Mouse (Mus musculus): ENCODE data around the gene Soga1. TPM values are rescaled to one million over a fixed set of nuclear protein-coding genes. Genes with fewer than 3 reads are reported as not detected.

Gene Soga1
- total RNA-seq, 2 experiments from 2014 or later: 0.42 to 3.6 TPM

- no peak for ATAC-seq (replicated peaks; ENCODE audit: low FRiP score, poor library complexity, severe bottlenecking)
Measured at GRCm38 (mm10) chr2:157081960-157082359, 2.9 kb upstream of the Soga1 start.

GRCm38 (mm10) chr2:157081331-157081730, 2.3 kb upstream of the Soga1 start:
- no peak for ATAC-seq (replicated peaks; ENCODE audit: low FRiP score, poor library complexity, severe bottlenecking)

- no peak for ATAC-seq (replicated peaks; ENCODE audit: low FRiP score, poor library complexity, severe bottlenecking)
Measured at GRCm38 (mm10) chr2:157079701-157080180, 687 bp upstream of the Soga1 start.

GRCm38 (mm10) chr2:157078059-157078792, 828 bp downstream of the Soga1 start:
- ATAC-seq (replicated peaks; ENCODE audit: low FRiP score, poor library complexity, severe bottlenecking): no peak

GRCm38 (mm10) chr2:157077641-157078058, 1.4 kb downstream of the Soga1 start:
- ATAC-seq (replicated peaks; ENCODE audit: low FRiP score, poor library complexity, severe bottlenecking): no peak

GRCm38 (mm10) chr2:157077160-157077559, 1.9 kb downstream of the Soga1 start:
- no peak for ATAC-seq (replicated peaks; ENCODE audit: low FRiP score, poor library complexity, severe bottlenecking)

GRCm38 (mm10) chr2:157076585-157076984, 2.5 kb downstream of the Soga1 start:
- ATAC-seq (replicated peaks; ENCODE audit: low FRiP score, poor library complexity, severe bottlenecking): no peak

- no peak for ATAC-seq (replicated peaks; ENCODE audit: low FRiP score, poor library complexity, severe bottlenecking)
Measured at GRCm38 (mm10) chr2:157075685-157076084, 3.4 kb downstream of the Soga1 start.

GRCm38 (mm10) chr2:157075226-157075625, 3.8 kb downstream of the Soga1 start:
- no peak for ATAC-seq (replicated peaks; ENCODE audit: low FRiP score, poor library complexity, severe bottlenecking)

- ATAC-seq (replicated peaks; ENCODE audit: low FRiP score, poor library complexity, severe bottlenecking): no peak
Measured at GRCm38 (mm10) chr2:157074772-157075171, 4.3 kb downstream of the Soga1 start.

- no peak for ATAC-seq (replicated peaks; ENCODE audit: low FRiP score, poor library complexity, severe bottlenecking)
Measured at GRCm38 (mm10) chr2:157074186-157074724, 4.8 kb downstream of the Soga1 start.

- no peak for ATAC-seq (replicated peaks; ENCODE audit: low FRiP score, poor library complexity, severe bottlenecking)
Measured at GRCm38 (mm10) chr2:157073378-157074052, 5.5 kb downstream of the Soga1 start.

- no peak for ATAC-seq (replicated peaks; ENCODE audit: low FRiP score, poor library complexity, severe bottlenecking)
Measured at GRCm38 (mm10) chr2:157072316-157072990, 6.6 kb downstream of the Soga1 start.

- no peak for ATAC-seq (replicated peaks; ENCODE audit: low FRiP score, poor library complexity, severe bottlenecking)
Measured at GRCm38 (mm10) chr2:157071556-157071955, 7.5 kb downstream of the Soga1 start.

- no peak for ATAC-seq (replicated peaks; ENCODE audit: low FRiP score, poor library complexity, severe bottlenecking)
Measured at GRCm38 (mm10) chr2:157070365-157070764, 8.7 kb downstream of the Soga1 start.

- no peak for ATAC-seq (replicated peaks; ENCODE audit: low FRiP score, poor library complexity, severe bottlenecking)
Measured at GRCm38 (mm10) chr2:157069755-157070315, 9.2 kb downstream of the Soga1 start.

- no peak for ATAC-seq (replicated peaks; ENCODE audit: low FRiP score, poor library complexity, severe bottlenecking)
Measured at GRCm38 (mm10) chr2:157069355-157069735, 9.7 kb downstream of the Soga1 start.

- ATAC-seq (replicated peaks; ENCODE audit: low FRiP score, poor library complexity, severe bottlenecking): no peak
Measured at GRCm38 (mm10) chr2:157068701-157069354, 10.2 kb downstream of the Soga1 start.

GRCm38 (mm10) chr2:157066731-157067430, 12.2 kb downstream of the Soga1 start:
- ATAC-seq (replicated peaks; ENCODE audit: low FRiP score, poor library complexity, severe bottlenecking): no peak

All from erythroid progenitor cell, adult 5-6 weeks (primary cell).